Mouse (Mus musculus) heart, postnatal 0 days (tissue): ENCODE measurements around the gene Clstn3.

Source experiments
- CTCF ChIP-seq: IDR thresholded peaks from 2 replicates; pipeline ENCODE4 v1.5.1; 2016; ENCODE audit warnings: antibody characterized with exemption, control low read depth, low read depth
- EP300 ChIP-seq: IDR thresholded peaks from 2 replicates; pipeline ENCODE4 v1.6.1; 2016; ENCODE audit warnings: antibody characterized with exemption, low read depth

DNA sequence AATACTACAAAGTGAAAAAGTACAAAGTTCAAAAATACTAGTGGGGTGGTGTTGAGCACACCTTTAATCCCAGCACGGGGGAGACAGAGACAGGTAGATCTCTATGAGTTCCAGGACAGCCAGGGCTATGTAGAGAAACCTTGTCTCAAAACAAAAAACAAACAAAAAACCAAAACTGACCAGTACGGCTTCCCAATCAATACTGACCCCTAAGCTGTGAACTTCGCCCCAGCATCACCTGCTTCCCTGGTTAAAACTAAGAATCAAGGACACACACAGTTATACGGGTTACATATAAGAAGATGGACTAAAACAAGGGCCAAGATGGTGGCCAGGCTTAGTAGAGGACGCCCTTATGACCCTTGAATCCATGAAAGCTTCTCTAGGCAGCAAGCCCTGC is 8.4 kb downstream of the Clstn3 start:
- TF ChIP-seq CTCF = no peak
- TF ChIP-seq EP300 = no peak
